Mouse (Mus musculus): ENCODE measurements around the gene Rps6ka3.

DNA sequence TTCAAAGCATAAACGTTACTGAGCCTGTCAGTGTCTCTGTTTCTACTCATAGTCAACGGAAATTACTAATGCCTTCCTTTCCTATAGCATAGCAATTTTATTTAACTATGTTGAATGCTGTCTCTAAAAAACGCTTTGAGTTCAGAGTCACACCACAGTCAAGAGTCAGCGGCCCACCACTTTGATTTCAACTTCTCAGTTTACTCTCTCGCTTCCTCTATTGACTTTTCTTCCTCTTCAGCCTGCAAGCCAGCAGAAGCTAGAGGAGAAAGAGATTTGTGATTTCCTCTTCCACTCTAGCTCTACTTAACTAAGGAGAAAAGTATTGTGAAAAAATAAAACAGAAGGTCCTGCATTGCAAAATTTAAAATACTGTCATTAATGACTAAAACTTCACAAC is 10.0 kb upstream of the Rps6ka3 start:
- TF ChIP-seq CTCF (IDR thresholded peaks at IDR 0.05; ENCODE audit: low read depth, low read length) (no peak), POLR2AphosphoS5 (IDR thresholded peaks at IDR 0.05; ENCODE audit: insufficient replicate concordance, low read depth, low read length) (no peak), GATA1 (IDR thresholded peaks at IDR 0.05; ENCODE audit: borderline replicate concordance, low read length) (no peak), TAL1 (conservative IDR thresholded peaks at IDR 0.05; ENCODE audit: low read depth, low read length) (no peak), GATA2 (IDR thresholded peaks at IDR 0.05; ENCODE audit: borderline replicate concordance, low read depth, low read length) (no peak)
